Mouse (Mus musculus) G1E (cell line): ENCODE measurements around the gene Lnx1. TPM values are rescaled to one million over a fixed set of nuclear protein-coding genes. Genes with fewer than 3 reads are reported as not detected.

Experiments used
- ATAC-seq: 2 replicates; pipeline ENCODE4 v1.8.0; 2016; ENCODE audit warnings: mild to moderate bottlenecking; ENCODE audit not compliant: insufficient number of reproducible peaks, poor library complexity, low FRiP score, severe bottlenecking; ENCODE audit errors: extremely low read depth
- DNase-seq: peaks from one replicate; pipeline ENCODE4 v3.0.0; 2012; ENCODE audit warnings: low spot score
- H3K27me3 ChIP-seq: 2 replicates; pipeline ENCODE4 v1.6.1; 2012; ENCODE audit warnings: mild to moderate bottlenecking, low read length, inconsistent platforms; ENCODE audit not compliant: insufficient read depth
- H3K36me3 ChIP-seq: replicated peaks from 2 replicates; pipeline ENCODE3; 2012; ENCODE audit warnings: mild to moderate bottlenecking, inconsistent platforms
- H3K4me1 ChIP-seq: 2 replicates; pipeline ENCODE4 v1.6.1; 2012; ENCODE audit warnings: low read depth, low read length, inconsistent platforms, mixed read lengths; ENCODE audit not compliant: insufficient read depth
- H3K4me3 ChIP-seq: 2 replicates; pipeline ENCODE4 v1.5.1; 2012; ENCODE audit warnings: low read depth, mild to moderate bottlenecking, inconsistent platforms, low read length, moderate library complexity, mixed read lengths
- H3K9me3 ChIP-seq: replicated peaks from 2 replicates; pipeline ENCODE4 v1.6.1; 2012; ENCODE audit warnings: inconsistent platforms
- CTCF ChIP-seq: IDR thresholded peaks from 2 replicates; pipeline ENCODE4 v1.5.1; 2012; ENCODE audit warnings: low read depth, low read length, inconsistent platforms, mixed read lengths
- GATA1 ChIP-seq: IDR thresholded peaks from 2 replicates; pipeline ENCODE4 v1.6.1; 2012; ENCODE audit warnings: borderline replicate concordance, low read length, inconsistent platforms, mixed read lengths
- GATA2 ChIP-seq: IDR thresholded peaks from 2 replicates; pipeline ENCODE4 v1.6.1; 2012; ENCODE audit warnings: low read depth, low read length, inconsistent platforms, borderline replicate concordance
- POLR2AphosphoS5 ChIP-seq: IDR thresholded peaks from 2 replicates; pipeline ENCODE4 v1.6.1; 2012; ENCODE audit warnings: low read depth, low read length, inconsistent platforms; ENCODE audit not compliant: insufficient replicate concordance
- TAL1 ChIP-seq: conservative IDR thresholded peaks from 2 replicates; pipeline ENCODE4 v1.6.1; 2012; ENCODE audit warnings: low read depth, low read length, inconsistent platforms, mixed read lengths
- polyA plus RNA-seq: library from polyadenylated mRNA; stranded (reverse); fragments of >175 nt; gene quantifications from 2 replicates; pipeline ENCODE4 v1.2.3, GENCODE M21; 2012
- total RNA-seq, 2 experiments: library from RNA; stranded (forward) in 1 of 2; stranded (reverse) in 1 of 2; fragments of 200-1000 nt in 1 of 2; fragments of >200 nt in 1 of 2; fragmentation: Nextera tagmentation in 1 of 2; gene quantifications; 2 replicates each; pipeline ENCODE4 v1.2.3; 2014 to 2017

The Lnx1 gene
- total and polyA plus RNA-seq, 3 experiments: 0.16 TPM; not detected in 2

GRCm38 (mm10) chr5:74732613-74733012, 29.9 kb upstream of the Lnx1 start:
- peaks cover 17% of the 10 kb centered on the region for H3K4me1 ChIP-seq
- no peak for ATAC-seq
- TF ChIP-seq GATA2 (no peak), CTCF (no peak), TAL1 (no peak), GATA1 (no peak), POLR2AphosphoS5 (no peak)

GRCm38 (mm10) chr5:74730601-74731000, 27.9 kb upstream of the Lnx1 start:
- peaks cover 17% of the 10 kb centered on the region for H3K4me1 ChIP-seq
- peaks cover 20% of the 10 kb centered on the region for H3K27me3 ChIP-seq
- no peak for TF ChIP-seq GATA2
- no peak for TF ChIP-seq TAL1
- no peak for TF ChIP-seq CTCF
- no peak for TF ChIP-seq GATA1
- no peak for TF ChIP-seq POLR2AphosphoS5
- no peaks in the 10 kb centered on the region for H3K9me3 ChIP-seq
- DNase-seq: no peak
- no peak overlapping the region for H3K4me3 ChIP-seq
- no peak for ATAC-seq
- no peaks in the 10 kb centered on the region for H3K36me3 ChIP-seq

More at GRCm38 (mm10) chr5:74732613-74733012, 29.9 kb upstream of the Lnx1 start:
- H3K4me3 ChIP-seq: no peak overlapping the region
- H3K36me3 ChIP-seq: no peaks in the 10 kb centered on the region
- DNase-seq: no peak
- H3K9me3 ChIP-seq: no peaks in the 10 kb centered on the region
- peaks cover 25% of the 10 kb centered on the region for H3K27me3 ChIP-seq

- TF ChIP-seq TAL1: peak; percentile 55
- no peak for TF ChIP-seq GATA1
- Histone ChIP-seq H3K9me3 (no peaks in the 10 kb centered on the region), H3K27me3 (peaks cover 20% of the 10 kb centered on the region), H3K4me1 (peaks cover 17% of the 10 kb centered on the region), H3K36me3 (no peaks in the 10 kb centered on the region), H3K4me3 (no peak overlapping the region)
- ATAC-seq (peak; percentile 89), DNase-seq (peak; percentile 19)
These were observed 26.9 kb upstream of the Lnx1 start for GRCm38 (mm10) chr5:74729567-74729966.

- no peak for DNase-seq
- no peak overlapping the region for H3K4me3 ChIP-seq
- peaks cover 15% of the 10 kb centered on the region; the same call in 1 of the 2 replicates for H3K27me3 ChIP-seq
- no peak for TF ChIP-seq TAL1
- TF ChIP-seq CTCF: no peak
- no peak for TF ChIP-seq GATA1
- H3K36me3 ChIP-seq: no peaks in the 10 kb centered on the region
- no peak for ATAC-seq
- no peaks in the 10 kb centered on the region for H3K9me3 ChIP-seq
- H3K4me1 ChIP-seq: peaks cover 17% of the 10 kb centered on the region
These were observed 25.5 kb upstream of the Lnx1 start for GRCm38 (mm10) chr5:74728186-74728585.

DNA sequence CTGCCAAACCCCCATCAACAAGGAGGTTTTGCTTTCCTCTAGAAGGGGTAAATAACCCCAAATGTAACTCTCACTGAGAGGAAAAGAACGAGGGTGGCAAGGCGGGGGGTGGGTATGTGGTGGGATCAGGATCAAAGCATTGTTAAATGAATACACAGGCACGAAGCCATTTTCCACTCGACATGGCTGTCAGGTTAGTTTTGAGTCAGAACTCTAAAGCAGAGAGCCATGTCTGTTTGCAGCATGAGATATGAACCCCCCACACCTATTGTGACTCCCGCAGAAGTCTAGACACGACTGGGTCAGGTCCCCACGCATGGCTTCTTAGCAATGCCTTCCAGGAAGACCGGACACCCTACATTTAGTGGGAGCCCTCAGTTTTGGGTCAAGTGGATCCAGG, 24.6 kb upstream of the Lnx1 start:
- Histone ChIP-seq H3K36me3 (no peaks in the 10 kb centered on the region), H3K4me1 (peaks cover 17% of the 10 kb centered on the region), H3K4me3 (no peak overlapping the region), H3K27me3 (peaks cover 9% of the 10 kb centered on the region; the same call in 1 of the 2 replicates), H3K9me3 (no peaks in the 10 kb centered on the region)
- no peak for TF ChIP-seq POLR2AphosphoS5
- no peak for TF ChIP-seq GATA2
- no peak for TF ChIP-seq CTCF
- TF ChIP-seq GATA1: no peak
- no peak for DNase-seq
- ATAC-seq: no peak

- no peak for TF ChIP-seq GATA2
- Histone ChIP-seq H3K9me3 (no peaks in the 10 kb centered on the region), H3K4me1 (peaks cover 15% of the 10 kb centered on the region), H3K27me3 (peaks cover 18% of the 10 kb centered on the region), H3K4me3 (no peak overlapping the region), H3K36me3 (no peaks in the 10 kb centered on the region)
- no peak for ATAC-seq
- DNase-seq: no peak
These were observed 22.8 kb upstream of the Lnx1 start for GRCm38 (mm10) chr5:74725541-74725940.

DNA sequence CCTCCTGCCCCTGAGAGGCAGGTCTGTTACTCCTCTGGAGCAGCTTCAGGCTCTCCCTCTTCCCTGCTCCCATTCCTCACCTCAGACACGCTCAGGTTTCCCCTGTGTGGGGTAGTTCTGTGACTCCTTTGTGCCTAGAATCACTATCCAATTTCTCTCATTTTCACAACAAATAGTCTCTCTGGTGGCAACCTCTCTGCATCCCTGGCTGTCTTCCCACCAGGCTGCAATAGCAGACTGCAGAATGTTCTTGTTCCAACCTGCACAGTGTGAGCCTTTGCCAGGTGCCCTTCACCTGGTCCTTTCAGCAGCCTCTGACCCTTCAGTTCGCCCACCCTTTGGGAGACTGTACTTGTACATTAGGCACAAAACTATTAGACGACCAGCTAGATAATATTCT, 19.1 kb upstream of the Lnx1 start:
- DNase-seq (no peak), ATAC-seq (no peak)
- H3K36me3 ChIP-seq: no peaks in the 10 kb centered on the region
- no peak overlapping the region for H3K4me3 ChIP-seq
- peaks cover 12% of the 10 kb centered on the region for H3K27me3 ChIP-seq
- TF ChIP-seq GATA2: no peak
- TF ChIP-seq CTCF: no peak
- TF ChIP-seq POLR2AphosphoS5: no peak
- TF ChIP-seq TAL1: no peak
- TF ChIP-seq GATA1: no peak
- H3K9me3 ChIP-seq: no peaks in the 10 kb centered on the region
- H3K4me1 ChIP-seq: no peaks in the 10 kb centered on the region
